Mouse (Mus musculus) gastrocnemius, postnatal 36 days (tissue): ENCODE results near the gene Hist2h2aa1. TPM values are rescaled to one million over a fixed set of nuclear protein-coding genes. Genes with fewer than 3 reads are reported as not detected.
A peak's percentile ranks its signal among the peaks of the same experiment; 100 is the strongest.
"Not testable (repeated sequence)": the region's sequence is repeated elsewhere in the genome, so short reads cannot be mapped to it uniquely, and the experiment has no call there.

ENCODE experiments used
- DNase-seq, 2 experiments: peaks; one replicate each; pipeline ENCODE4 v3.0.0; 2022
- intact Hi-C: fragments of 180-260 bp; cut with DNase I; formaldehyde crosslinking; loops from one replicate; pipeline ENCODE4 v1.15.1; 2025
- total RNA-seq, 2 experiments: library from RNA; stranded (reverse); gene quantifications; 2 replicates each; pipeline ENCODE4 v1.2.3; 2021

Hist2h2aa1 gene
- total RNA-seq, 2 experiments from 2014 or later, result 2.9 to 7.9 TPM

DNA sequence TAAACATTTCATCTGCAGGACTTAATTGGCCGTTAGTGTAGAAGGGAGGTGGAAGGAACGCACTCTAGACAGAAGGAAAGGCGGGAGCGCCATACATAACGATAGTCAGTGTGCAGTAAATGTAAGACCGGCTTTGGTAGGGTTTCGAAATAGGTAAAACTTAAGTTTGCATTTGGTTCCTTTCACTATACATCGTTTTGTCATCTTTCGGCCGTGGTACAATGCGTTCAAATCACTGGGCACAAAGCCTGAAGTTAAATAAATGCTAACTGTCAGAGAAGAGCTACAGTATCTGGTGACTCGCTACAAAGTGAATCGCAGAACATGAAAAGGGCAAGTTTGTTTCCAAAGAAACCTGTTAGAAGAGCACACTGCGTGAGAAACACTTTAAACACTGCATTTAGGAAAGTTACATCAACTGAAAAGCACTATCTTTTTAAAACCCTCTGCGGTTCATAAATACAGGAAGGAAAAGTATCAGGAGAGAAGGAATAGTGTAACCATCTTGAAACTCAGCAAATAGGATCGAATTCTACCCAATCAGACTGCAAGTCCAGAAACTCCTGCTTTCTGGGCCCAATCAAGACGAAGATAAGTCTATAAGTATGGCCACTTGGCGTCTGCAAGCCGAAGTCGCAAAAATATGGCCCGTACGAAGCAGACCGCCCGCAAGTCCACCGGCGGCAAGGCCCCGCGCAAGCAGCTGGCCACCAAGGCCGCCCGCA is 22.9 kb downstream of the Hist2h2aa1 start, which contains the start of gene Hist2h3b:
Gene Hist2h3b, plus strand, starts transcription at position 604 of the 725 bp plus-strand sequence.
- DNase-seq, result peak; percentile 50 to 75
- intact Hi-C loops, result loop anchor here (10.0 kb wide), 1 partner anchor 203 kb away; no protein-coding TSS in a partner anchor

DNA sequence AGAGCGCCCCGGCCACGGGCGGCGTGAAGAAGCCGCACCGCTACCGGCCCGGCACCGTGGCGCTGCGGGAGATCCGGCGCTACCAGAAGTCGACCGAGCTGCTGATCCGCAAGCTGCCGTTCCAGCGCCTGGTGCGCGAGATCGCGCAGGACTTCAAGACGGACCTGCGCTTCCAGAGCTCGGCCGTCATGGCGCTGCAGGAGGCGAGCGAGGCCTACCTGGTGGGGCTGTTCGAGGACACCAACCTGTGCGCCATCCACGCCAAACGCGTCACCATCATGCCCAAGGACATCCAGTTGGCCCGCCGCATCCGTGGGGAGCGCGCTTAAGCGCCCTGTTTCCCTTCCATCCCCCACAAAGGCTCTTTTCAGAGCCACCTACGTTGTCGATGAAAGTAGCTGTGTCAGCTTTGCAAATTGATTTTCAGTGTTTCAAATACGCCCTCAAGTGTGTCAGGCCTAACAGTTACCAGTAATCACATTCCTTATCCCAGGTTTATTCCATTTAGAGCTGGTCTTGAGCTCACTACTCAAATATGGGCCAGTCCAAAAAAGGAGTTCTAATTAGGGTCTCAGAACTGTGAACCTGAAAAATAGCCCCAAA is 23.6 kb downstream of the Hist2h2aa1 start:
- intact Hi-C loops, result loop anchor here (10.0 kb wide), 1 partner anchor 204 kb away; no protein-coding TSS in a partner anchor
- peak in 1 of 2 experiments; percentile 23 for DNase-seq

DNA sequence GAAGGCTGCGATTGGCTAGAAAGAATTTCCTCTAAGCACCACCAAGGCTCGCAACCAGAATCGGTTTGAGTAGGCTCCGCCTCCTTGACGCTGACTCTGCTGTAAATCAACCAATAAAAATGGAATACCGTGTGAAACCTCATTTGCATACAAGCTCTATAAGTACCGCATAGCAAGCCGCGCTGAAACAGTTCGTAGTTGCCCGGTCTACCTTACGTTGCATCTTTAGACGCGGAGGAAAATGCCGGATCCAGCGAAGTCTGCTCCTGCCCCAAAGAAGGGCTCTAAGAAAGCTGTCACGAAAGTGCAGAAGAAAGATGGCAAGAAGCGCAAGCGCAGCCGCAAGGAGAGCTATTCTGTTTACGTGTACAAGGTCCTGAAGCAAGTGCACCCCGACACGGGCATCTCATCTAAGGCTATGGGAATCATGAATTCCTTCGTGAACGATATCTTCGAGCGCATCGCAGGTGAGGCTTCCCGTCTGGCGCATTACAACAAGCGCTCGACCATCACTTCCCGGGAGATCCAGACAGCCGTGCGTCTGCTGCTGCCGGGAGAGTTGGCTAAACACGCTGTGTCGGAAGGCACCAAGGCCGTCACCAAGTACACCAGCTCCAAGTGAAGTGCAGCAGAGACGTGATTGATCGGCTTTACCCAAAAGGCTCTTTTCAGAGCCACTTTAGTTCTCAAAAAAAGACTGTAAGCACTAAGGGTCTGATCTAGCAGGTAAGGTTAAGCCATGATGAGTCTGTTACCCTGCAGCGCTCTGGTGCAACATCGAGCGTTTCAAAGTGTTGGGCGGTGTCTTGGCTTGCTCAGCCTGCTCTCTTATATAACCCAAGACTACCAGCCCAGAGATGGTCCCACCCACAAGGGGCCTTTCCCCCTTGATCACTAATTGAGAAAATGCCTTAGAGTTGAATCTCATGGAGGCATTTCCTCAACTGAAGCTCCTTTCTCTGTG is 24.5 kb downstream of the Hist2h2aa1 start, which contains the start of gene Hist2h2bb:
Gene Hist2h2bb, plus strand, starts transcription at position 242 of the 964 bp plus-strand sequence.
- DNase-seq, result peak; percentile 83 to 84
- intact Hi-C loops, result loop anchor here (10.0 kb wide), 1 partner anchor 205 kb away; no protein-coding TSS in a partner anchor

DNA sequence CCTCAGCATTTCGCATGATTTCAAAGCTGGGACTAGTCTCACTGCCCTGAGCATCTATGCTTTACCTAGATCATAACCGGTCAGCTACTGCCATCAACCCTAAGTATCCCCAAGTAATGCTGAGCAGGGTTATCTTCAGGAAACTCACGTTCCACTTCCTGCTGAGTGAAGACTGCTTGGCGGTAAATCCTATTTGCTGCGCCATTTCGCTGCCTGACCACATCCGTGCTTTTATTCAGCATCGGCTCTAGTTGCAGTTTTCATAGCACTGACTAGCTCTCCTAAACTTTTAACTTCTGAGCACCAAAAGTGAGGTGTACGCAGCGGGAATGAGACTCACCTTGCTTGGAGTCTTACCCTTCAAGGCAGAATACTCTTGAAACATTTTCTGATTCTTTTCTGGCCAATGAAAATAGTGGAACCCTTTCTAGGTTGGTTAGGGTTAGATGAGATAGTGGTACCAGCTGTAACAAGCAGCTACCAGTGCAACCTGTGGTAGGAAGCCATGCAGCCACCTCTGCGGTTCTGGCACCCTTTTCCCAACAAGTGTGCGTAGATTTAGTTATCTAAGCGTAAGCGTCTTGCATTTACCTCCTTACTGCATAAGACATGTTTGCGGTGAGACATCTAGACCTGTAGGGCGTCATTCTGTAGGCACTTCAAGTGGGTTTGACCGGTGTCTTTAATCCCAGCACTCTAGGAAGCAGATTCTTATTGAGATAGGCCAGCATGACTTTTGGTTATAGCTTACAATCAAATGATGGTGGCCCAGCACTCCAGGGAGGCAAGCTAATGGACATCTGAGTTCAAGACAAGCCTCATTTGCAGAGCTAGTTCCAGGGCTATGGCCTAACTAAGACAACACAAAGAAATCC is 28.5 kb downstream of the Hist2h2aa1 start:
- intact Hi-C loops, result no loop called here
- no peak for DNase-seq

DNA sequence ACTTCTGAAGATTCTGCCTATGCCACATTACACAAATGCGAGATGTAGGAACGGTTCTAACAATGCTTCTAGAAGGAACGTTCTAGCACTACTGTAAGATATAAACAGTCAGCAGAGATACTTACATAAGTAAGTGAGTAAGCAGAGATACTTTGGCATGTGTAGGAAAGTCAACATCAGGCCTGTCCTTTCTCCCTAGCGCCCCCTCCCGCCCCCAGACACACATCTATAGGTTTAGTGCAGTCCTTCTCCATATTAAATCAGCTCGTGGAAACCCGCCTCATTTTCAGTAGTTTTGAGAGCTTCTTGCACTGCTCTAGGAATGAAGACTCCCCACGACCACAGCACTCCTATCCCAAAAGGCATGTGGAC is 32.1 kb downstream of the Hist2h2aa1 start:
- intact Hi-C loops, result loop anchor here (5.0 kb wide), 1 partner anchor 160 kb away; no protein-coding TSS in a partner anchor
- DNase-seq, result no peak

DNA sequence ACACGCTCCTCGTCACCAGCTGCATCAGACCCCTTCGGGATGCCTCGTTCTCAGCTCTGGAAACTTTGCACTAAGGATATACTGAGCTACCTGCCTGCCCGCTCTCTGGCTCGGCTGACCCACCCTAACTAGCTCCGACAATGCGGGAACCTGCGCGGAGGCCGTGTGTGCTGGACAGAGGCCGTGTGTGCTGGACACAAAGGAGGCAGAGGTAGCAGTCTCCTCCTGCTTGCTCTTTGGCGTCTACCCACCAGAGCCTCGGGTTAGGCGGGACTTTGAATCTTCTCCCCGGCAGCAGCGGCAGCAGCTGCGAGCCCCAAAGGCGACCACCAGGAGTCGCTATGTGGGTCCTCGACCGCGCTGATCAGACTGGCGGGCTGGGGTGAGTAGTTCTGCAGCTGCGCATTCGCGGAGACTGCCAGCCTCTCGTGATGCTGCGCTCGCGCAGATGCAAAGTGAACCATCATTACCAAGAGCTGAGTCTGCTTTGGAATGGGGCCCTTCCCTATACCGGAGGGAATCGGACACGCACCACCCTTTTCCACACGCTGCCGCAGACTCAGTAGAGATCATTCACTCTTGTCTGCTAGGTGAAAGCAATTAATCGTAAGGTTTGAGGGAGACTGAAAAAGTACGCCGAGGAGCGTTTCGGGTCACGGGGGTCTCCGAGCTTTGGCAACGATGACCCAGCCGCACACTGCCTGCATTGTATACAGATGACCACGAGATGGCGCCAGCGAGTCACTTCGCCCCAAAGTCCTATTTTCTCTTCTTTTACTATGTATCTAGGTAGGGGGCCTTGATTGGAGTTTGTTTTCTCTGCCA is 32.7 kb downstream of the Hist2h2aa1 start:
- intact Hi-C loops, result loop anchor here (5.0 kb wide), 1 partner anchor 159 kb away; no protein-coding TSS in a partner anchor
- peak; percentile 84 to 87 for DNase-seq

DNA sequence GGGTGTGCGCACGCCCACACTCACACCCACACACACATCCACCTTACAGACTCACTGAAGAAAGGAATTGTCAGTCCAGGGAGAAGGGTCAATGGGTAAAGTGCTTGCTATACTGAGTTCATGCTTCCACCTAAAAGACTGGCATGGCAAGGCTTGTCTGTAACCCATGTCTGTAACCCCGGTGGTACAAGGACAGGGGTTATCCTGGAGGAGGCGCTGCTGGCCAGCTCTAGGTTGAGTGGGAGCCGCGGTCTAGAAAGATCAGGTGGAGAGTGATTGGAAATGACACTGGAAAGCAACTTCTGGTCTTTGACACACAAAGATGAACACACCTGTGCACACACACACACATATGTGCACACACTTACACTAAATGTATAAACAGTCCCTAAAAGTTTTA is 35.4 kb downstream of the Hist2h2aa1 start:
- intact Hi-C loops, result no loop called here
- no peak for DNase-seq

DNA sequence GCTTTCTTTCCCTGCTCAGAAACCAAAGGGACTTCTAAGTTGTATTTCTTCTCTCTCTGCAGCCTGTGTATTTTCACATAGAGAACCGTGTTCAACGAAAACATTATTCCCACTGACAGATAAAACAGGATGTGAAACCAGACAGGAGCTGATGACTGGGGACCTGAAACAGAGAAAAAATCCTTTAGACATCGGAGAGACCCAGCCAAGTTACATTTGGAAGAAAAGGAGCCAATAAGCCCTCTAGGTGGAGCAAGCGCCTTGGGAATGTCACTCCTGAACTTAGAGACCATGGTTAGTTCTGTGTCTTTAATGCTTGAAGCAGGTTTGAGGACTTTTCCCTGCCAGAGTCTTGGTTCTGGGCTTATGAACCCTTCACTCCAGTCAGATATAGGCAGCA is 39.2 kb downstream of the Hist2h2aa1 start:
- DNase-seq, result no peak
- intact Hi-C loops, result no loop called here

DNA sequence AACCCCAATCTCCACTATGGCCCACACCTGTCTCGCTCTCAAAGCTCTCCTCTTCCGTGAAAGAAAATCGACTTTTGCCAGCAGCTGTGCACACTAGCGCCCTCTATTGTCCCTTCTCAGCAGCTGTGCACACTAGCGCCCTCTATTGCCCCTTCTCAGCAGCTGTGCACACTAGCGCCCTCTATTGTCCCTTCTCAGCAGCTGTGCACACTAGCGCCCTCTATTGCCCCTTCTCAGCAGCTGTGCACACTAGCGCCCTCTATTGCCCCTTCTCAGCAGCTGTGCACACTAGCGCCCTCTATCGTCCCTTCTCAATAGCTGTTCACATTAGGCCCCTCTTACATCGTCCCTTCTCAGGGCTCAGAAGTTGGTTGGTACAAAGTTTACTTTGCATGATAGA is 42.0 kb downstream of the Hist2h2aa1 start:
- intact Hi-C loops, result not testable (repeated sequence)

DNA sequence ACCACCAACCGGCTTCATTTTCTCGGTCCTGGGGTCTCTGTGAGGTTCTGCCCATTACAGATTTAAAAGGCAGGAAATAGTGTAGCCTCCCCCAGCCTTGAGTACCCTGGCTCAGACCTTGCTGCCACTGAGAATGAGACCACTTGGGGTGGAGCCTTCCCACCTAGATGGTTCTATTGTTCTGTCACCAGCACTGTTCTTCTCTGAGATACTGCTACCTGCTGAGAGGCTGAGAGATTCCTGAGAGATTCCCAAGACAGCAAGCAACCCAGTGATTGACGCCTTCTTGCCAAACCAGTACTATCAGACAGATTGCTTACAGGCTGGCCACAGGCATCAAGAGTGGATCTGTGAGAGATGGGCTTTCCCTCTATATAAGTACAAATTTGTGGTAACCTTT is 43.9 kb downstream of the Hist2h2aa1 start:
- DNase-seq, result no peak
- intact Hi-C loops, result no loop called here

More for the DNA sequence above, 42.0 kb downstream of the Hist2h2aa1 start:
- not testable (repeated sequence) for DNase-seq

DNA sequence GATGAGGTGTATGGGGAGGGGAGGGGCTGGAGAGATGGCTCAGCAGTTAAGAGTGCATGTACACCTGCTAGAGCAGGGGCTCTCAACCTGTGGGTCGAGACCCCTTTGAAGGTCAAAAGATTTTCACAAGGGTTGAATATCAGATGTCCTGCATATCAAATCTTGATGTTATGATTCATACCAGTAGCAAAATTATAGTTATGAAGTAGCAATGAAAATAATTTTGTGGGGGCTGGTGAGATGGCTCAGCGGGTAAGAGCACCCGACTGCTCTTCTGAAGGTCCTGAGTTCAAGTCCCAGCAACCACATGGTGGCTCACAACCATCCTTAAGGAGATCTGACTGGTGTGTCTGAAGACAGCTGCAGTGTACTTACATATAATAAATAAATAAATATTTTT is 45.4 kb downstream of the Hist2h2aa1 start:
- DNase-seq, intact Hi-C loops: not testable (repeated sequence)

DNA sequence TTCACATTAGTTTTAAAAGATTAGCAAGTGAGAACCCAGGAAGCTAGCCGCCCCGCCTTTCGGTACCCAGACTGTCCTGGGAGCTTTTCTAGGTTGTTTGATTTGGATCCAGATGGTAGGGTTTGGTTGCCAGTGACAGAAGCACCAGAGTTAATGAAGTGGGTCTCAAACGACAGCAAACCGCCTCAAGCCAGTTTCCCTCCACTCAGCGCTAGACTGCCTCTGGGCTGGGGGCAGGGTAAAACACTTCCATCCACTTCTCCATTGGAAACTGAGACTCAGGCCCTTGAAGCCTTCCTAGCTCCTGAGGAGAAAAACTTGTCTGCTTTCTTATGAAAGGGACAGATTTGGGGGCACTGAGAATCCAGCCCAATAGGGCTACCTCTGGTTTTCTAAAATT is 47.3 kb downstream of the Hist2h2aa1 start:
- DNase-seq, result no peak
- intact Hi-C loops, result no loop called here

DNA sequence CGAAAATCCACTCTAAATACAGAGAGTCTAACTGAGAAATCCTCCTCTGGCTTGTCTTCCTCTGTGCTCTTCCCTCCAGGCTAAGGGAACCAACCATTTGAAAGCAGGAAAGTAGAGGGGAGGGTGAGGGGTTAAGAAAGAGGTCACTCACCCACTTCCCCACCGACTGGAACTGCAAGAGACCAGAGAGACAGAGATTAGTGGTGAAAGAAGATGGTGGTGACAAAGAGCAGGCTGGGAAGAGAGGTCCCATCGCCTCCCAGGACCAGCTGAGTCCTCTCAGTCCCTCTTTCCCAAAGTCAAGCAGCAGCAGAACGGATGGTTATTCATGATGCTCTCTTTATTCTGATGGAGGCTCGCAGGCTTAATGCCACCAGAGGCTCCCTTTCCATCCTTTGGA is 48.1 kb downstream of the Hist2h2aa1 start:
- DNase-seq, result no peak
- intact Hi-C loops, result no loop called here

DNA sequence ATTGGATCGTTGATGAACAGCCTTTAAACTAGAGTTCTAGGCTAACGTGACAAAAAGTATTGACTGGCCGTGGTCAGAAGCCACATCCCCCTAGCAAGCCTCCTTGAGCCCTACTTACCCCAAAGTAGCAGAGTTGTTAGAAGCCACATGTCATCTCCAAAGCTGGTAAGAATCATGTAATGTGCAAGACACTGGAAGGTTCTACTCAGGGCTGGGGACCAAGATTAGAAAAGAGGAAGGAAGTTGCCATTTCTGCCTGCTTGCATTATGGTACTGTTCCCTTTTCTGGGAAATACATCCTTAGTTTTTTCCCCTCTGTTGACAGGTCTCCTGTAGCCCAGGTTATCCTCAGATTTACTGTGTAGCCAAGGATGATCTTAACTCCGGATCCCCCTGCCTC is 48.5 kb downstream of the Hist2h2aa1 start, which contains the start of gene Fcgr1:
Gene Fcgr1, minus strand, starts transcription at position 183 of the 400 bp plus-strand sequence.
- intact Hi-C loops, result no loop called here

More for the DNA sequence above, 48.5 kb downstream of the Hist2h2aa1 start, which contains the start of gene Fcgr1:
- no peak for DNase-seq
